10 mouse cellular contexts compared by ENCODE assay signal in the genomic region with DNA sequence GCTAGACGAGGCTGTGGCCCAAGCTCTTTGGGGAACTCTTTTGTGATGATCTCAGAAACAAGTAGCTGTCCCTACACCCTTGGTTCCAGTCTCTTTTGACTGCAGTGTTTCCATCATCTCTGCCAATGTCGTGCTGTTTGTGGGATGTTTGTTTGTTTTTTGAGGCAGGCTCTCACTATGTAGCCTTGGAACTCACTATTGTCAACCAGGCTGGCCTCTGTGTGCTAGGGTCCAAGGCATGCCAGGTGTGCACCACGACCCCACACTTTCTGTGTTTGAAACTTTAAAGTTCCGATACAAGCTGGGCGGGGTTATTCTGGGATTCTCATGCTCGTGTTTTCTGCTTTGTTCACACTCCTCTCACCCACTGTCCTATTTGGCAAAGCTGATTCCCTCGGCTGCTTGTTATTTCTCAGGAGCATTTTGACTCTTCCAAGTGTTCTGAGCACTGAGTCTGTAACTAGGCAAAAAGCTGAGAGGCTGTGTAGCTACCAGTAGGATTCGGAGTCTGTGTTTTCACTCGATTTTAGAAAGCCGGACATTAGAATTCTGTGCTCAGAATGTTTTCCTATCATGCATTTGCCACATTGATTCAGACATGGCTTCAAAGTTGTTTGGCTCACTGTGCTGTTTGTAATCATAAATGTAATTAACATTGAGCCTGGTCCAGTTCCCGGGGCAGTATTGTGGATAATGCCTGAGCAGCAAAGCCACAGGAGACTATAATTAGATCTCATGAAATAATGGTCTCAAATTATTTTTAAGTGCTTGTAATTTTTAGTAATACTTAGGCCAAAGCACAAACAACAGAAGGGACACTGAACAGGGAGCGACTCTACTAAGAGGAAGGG. TPM values are rescaled to one million over a fixed set of nuclear protein-coding genes. Genes with fewer than 3 reads are reported as not detected.
DNase-seq lines count a peak whose midpoint lies in the region; ATAC-seq and TF ChIP-seq lines count a peak whose summit lies in the region.
"Had no signal": no experiment of that assay in that cellular context is flagged by ENCODE, and none has a peak within 500 bp of the region (broad histone marks: within the 10 kb centered on the region; RNA-seq: fewer than 3 reads in every experiment).

No protein-coding gene starts in this region.

- no peaks in the 10 kb centered on the region for H3K9me3 ChIP-seq in neural tube, embryonic 13.5 days
- H3K9me3 ChIP-seq in hindbrain, embryonic 16.5 days (ENCODE audit: control insufficient read depth, low read length), result no peaks in the 10 kb centered on the region
- no peaks in the 10 kb centered on the region for H3K9me3 ChIP-seq in stomach, postnatal 0 days (ENCODE audit: control insufficient read depth, low read length)
- H3K9me3 ChIP-seq: intestine, embryonic 15.5 days had no signal

- TF ChIP-seq EP300 in stomach, postnatal 0 days (optimal IDR thresholded peaks at IDR 0.05), result no peak

- peak overlapping the region; percentile 78 for H3K27ac ChIP-seq in gastrocnemius, adult 2 months
- peak overlapping the region; percentile 62 for H3K27ac ChIP-seq in neural tube, embryonic 13.5 days (replicated peaks)
- H3K27ac ChIP-seq in hindbrain, embryonic 16.5 days (ENCODE audit: low read depth, low read length), result peak overlapping the region; percentile 16; the same call in 1 of the 2 replicates
- peak overlapping the region; percentile 45; the same call in 1 of the 2 replicates for H3K27ac ChIP-seq in stomach, postnatal 0 days (replicated peaks)

- no peak overlapping the region for H3K9ac ChIP-seq in neural tube, embryonic 13.5 days
- H3K9ac ChIP-seq in hindbrain, embryonic 16.5 days (ENCODE audit: low read depth, low read length), result no peak overlapping the region
- H3K9ac ChIP-seq in stomach, postnatal 0 days (ENCODE audit: low read length), result no peak overlapping the region
- H3K9ac ChIP-seq: intestine, embryonic 15.5 days had no signal

- no peak for DNase-seq in gastrocnemius, adult 2 months
- DNase-seq in gastrocnemius, adult 8-10 months (ENCODE audit: low spot score in 2 of 2), result no peak
- DNase-seq in neural tube, embryonic 10.5 days (ENCODE audit: extremely low spot score, low spot score), result no peak
- DNase-seq in stomach, postnatal 0 days (ENCODE audit: low spot score), result no peak
- no peak for DNase-seq in T-cell, adult 2 months (ENCODE audit: low spot score)
- DNase-seq in gastrocnemius, postnatal 4 days (ENCODE audit: low spot score in 2 of 2), result no peak
- DNase-seq: adrenal gland, postnatal 14 days had no signal

- peaks cover 21% of the 10 kb centered on the region for H3K36me3 ChIP-seq in neural tube, embryonic 13.5 days
- H3K36me3 ChIP-seq in hindbrain, embryonic 16.5 days (ENCODE audit: control insufficient read depth, insufficient read depth, low read length), result 0 out of 2 replicates have a peak, but pooled peaks cover 3% of the 10 kb centered on the region
- H3K36me3 ChIP-seq in stomach, postnatal 0 days (ENCODE audit: control insufficient read depth, insufficient read depth, low read length), result 0 out of 2 replicates have a peak, but pooled peaks cover 2% of the 10 kb centered on the region

- H3K27me3 ChIP-seq in neural tube, embryonic 13.5 days, result no peaks in the 10 kb centered on the region
- no peaks in the 10 kb centered on the region for H3K27me3 ChIP-seq in hindbrain, embryonic 16.5 days (replicated peaks; ENCODE audit: control insufficient read depth, insufficient read depth, low read length)
- no peaks in the 10 kb centered on the region for H3K27me3 ChIP-seq in stomach, postnatal 0 days (ENCODE audit: control insufficient read depth, insufficient read depth, low read length)
- H3K27me3 ChIP-seq: intestine, embryonic 15.5 days had no signal

- TF ChIP-seq CTCF in gastrocnemius, adult 2 months (IDR thresholded peaks at IDR 0.05), result no peak
- no peak for TF ChIP-seq CTCF in stomach, postnatal 0 days (IDR thresholded peaks at IDR 0.05; ENCODE audit: low read depth)

- WGBS in neural tube, embryonic 13.5 days, result 71% methylated on average over 12 of the region's 12 CpGs
- 57% methylated on average over 12 of the region's 12 CpGs for WGBS in hindbrain, embryonic 16.5 days
- 52% methylated on average over 12 of the region's 12 CpGs for WGBS in stomach, postnatal 0 days

- H3K4me3 ChIP-seq in gastrocnemius, adult 2 months, result no peak overlapping the region
- H3K4me3 ChIP-seq in neural tube, embryonic 13.5 days, result no peak overlapping the region
- no peak overlapping the region for H3K4me3 ChIP-seq in hindbrain, embryonic 16.5 days (ENCODE audit: low read length)
- no peak overlapping the region for H3K4me3 ChIP-seq in stomach, postnatal 0 days (ENCODE audit: low read depth, low read length)
- H3K4me3 ChIP-seq: intestine, embryonic 15.5 days had no signal

- H3K4me1 ChIP-seq in neural tube, embryonic 13.5 days (replicated peaks), result peaks cover 38% of the 10 kb centered on the region
- peaks cover 10% of the 10 kb centered on the region; the same call in 1 of the 2 replicates for H3K4me1 ChIP-seq in hindbrain, embryonic 16.5 days (ENCODE audit: control insufficient read depth, insufficient read depth, low read depth, low read length)
- no peaks in the 10 kb centered on the region for H3K4me1 ChIP-seq in stomach, postnatal 0 days (replicated peaks; ENCODE audit: control insufficient read depth, insufficient read depth)

- H3K4me2 ChIP-seq in neural tube, embryonic 13.5 days, result no peak overlapping the region
- no peak overlapping the region for H3K4me2 ChIP-seq in hindbrain, embryonic 16.5 days (ENCODE audit: low read length)
- no peak overlapping the region for H3K4me2 ChIP-seq in stomach, postnatal 0 days (replicated peaks; ENCODE audit: low read depth)
- H3K4me2 ChIP-seq: intestine, embryonic 15.5 days had no signal

- 0 out of 2 replicates have a peak, but pooled peaks have one; percentile 6 for ATAC-seq in neural tube, embryonic 13.5 days (ENCODE audit: low read depth)
- ATAC-seq in hindbrain, embryonic 16.5 days, result peak; percentile 24; the same call in 1 of the 2 replicates
- ATAC-seq in stomach, postnatal 0 days (ENCODE audit: low FRiP score, low TSS enrichment), result no peak
- ATAC-seq: intestine, embryonic 15.5 days had no signal

- intact Hi-C loops in gastrocnemius, adult 2 months (cut with DNase I), result no loop called here

RNA-seq across cellular contexts. Expression of a gene that starts 51.2 kb away (rescaled TPM):
- 10 to 100 TPM in 1 of 2 experiments, 1 to 10 TPM in 1; 6.0 to 10.9 TPM for total RNA-seq in gastrocnemius, adult 2 months (2021)
- total RNA-seq in gastrocnemius, adult 8-10 months (2022), result 10 to 100 TPM in 1 of 4 experiments, 1 to 10 TPM in 3; 7.2 to 10.8 (median 9.7) TPM
- polyA plus RNA-seq in neural tube, embryonic 13.5 days (2015; fragmentation: Nextera tagmentation; extraction: Ambion mirVana), result 29.9 and 31.0 TPM in 2 replicates
- polyA plus RNA-seq in hindbrain, embryonic 16.5 days (2015; fragmentation: Nextera tagmentation; extraction: Ambion mirVana), result 28.5 and 30.4 TPM in 2 replicates
- 44.3 and 45.3 TPM in 2 replicates for polyA plus RNA-seq in stomach, postnatal 0 days (2015; fragmentation: Nextera tagmentation; extraction: Ambion mirVana)
- total RNA-seq in gastrocnemius, postnatal 4 days (2021), result 10 to 100 TPM; 16.2 to 18.8 TPM

Comparison
In these comparisons a context has a peak if more than half of its experiments do, and no peak if none do; other contexts are left out.
1. H3K27ac ChIP-seq: peak in every context shown above with its lines; median percentile 78 in gastrocnemius, adult 2 months; 62 in neural tube, embryonic 13.5 days; 45 in stomach, postnatal 0 days; 16 in hindbrain, embryonic 16.5 days.